Mouse (Mus musculus) forebrain, embryonic 16.5 days (tissue): ENCODE data around the gene Stxbp1. TPM values are rescaled to one million over a fixed set of nuclear protein-coding genes. Genes with fewer than 3 reads are reported as not detected.

Source experiments
- ATAC-seq: fragments of 200-750 bp; cut with Nextera tagmentation; 2 replicates; pipeline ENCODE4 v1.8.0; 2017; ENCODE audit warnings: mild to moderate bottlenecking, moderate library complexity
- H3K27ac ChIP-seq: fragments of 300-500 bp; sonication (generic); 2 replicates; pipeline ENCODE4 v1.5.1; 2014; ENCODE audit warnings: low read length, control low read depth
- H3K27me3 ChIP-seq: fragments of 300-500 bp; sonication (generic); replicated peaks from 2 replicates; pipeline ENCODE4 v1.6.1; 2014; ENCODE audit warnings: low read length; ENCODE audit not compliant: control insufficient read depth, insufficient read depth
- H3K36me3 ChIP-seq: fragments of 300-500 bp; sonication (generic); 2 replicates; pipeline ENCODE4 v1.6.1; 2014; ENCODE audit not compliant: control insufficient read depth, insufficient read depth
- H3K4me1 ChIP-seq: fragments of 300-500 bp; sonication (generic); replicated peaks from 2 replicates; pipeline ENCODE4 v1.6.1; 2014; ENCODE audit warnings: low read length; ENCODE audit not compliant: control insufficient read depth, insufficient read depth
- H3K4me2 ChIP-seq: fragments of 300-500 bp; sonication (generic); 2 replicates; pipeline ENCODE4 v1.6.1; 2014; ENCODE audit warnings: mild to moderate bottlenecking, low read length, control low read depth
- H3K4me3 ChIP-seq: fragments of 300-500 bp; sonication (generic); replicated peaks from 2 replicates; pipeline ENCODE4 v1.5.1; 2014; ENCODE audit warnings: mild to moderate bottlenecking, low read length, control low read depth
- H3K9ac ChIP-seq: fragments of 300-500 bp; sonication (generic); replicated peaks from 2 replicates; pipeline ENCODE4 v1.6.1; 2014; ENCODE audit warnings: low read depth, low read length, control low read depth
- H3K9me3 ChIP-seq: fragments of 300-500 bp; sonication (generic); 2 replicates; pipeline ENCODE4 v1.6.1; 2016; ENCODE audit warnings: low read length; ENCODE audit not compliant: control insufficient read depth
- WGBS: fragments of 180-500 bp; shearing (Covaris S2); extraction: QIAGEN DNeasy Blood & Tissue Kit; methylation state at CpG from one replicate; pipeline ENCODE4 v1.1.7; 2014; 5-methylcytosine and 5-hydroxymethylcytosine counted together
- polyA plus RNA-seq: library from polyadenylated mRNA; unstranded; fragments of >200 nt; fragmentation: Nextera tagmentation; extraction: Ambion mirVana; gene quantifications from 2 replicates; pipeline ENCODE4 v1.2.1, GENCODE M21; 2015

The Stxbp1 gene
- polyA plus RNA-seq, 1 experiment from 2014 or later, result 251 TPM

GRCm38 (mm10) chr2:32816946-32817581, 30.0 kb downstream of the Stxbp1 start:
- H3K9ac ChIP-seq, result no peak overlapping the region
- ATAC-seq, result peak; percentile 88
- H3K9me3 ChIP-seq, result no peaks in the 10 kb centered on the region
- H3K27ac ChIP-seq, result peak overlapping the region; percentile 87
- 49% methylated on average over 17 of the region's 17 CpGs for WGBS
- peaks cover 19% of the 10 kb centered on the region for H3K36me3 ChIP-seq
- H3K4me3 ChIP-seq, result no peak overlapping the region
- H3K27me3 ChIP-seq, result no peaks in the 10 kb centered on the region
- H3K4me1 ChIP-seq, result peaks cover 12% of the 10 kb centered on the region
- no peak overlapping the region for H3K4me2 ChIP-seq

DNA sequence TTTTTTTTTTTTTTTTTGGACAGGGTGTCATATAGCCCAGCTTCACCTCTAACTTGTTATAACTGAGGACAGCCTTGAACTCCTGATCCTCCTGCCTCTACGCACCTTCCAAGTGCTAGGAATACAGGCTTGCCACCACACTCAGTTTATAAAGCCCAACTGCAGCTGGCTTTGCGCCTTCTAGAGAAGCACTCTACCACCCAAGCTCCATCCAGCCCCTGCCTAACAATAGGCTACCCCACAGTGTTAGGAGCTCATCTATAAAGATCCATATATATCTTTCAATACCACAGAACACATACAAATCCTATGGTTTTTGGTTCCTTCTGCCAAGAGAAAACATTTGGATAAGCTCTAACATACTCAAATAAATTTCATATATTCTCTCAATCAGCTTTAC, 30.5 kb downstream of the Stxbp1 start:
- H3K9ac ChIP-seq, result no peak overlapping the region
- no peak overlapping the region for H3K4me2 ChIP-seq
- peaks cover 12% of the 10 kb centered on the region for H3K4me1 ChIP-seq
- no peaks in the 10 kb centered on the region for H3K27me3 ChIP-seq
- peak; percentile 66; the same call in 1 of the 2 replicates for ATAC-seq
- 60% methylated on average over 2 of the region's 2 CpGs for WGBS
- no peak overlapping the region for H3K4me3 ChIP-seq
- peak overlapping the region; percentile 87 for H3K27ac ChIP-seq
- no peaks in the 10 kb centered on the region for H3K9me3 ChIP-seq
- H3K36me3 ChIP-seq, result peaks cover 19% of the 10 kb centered on the region

DNA sequence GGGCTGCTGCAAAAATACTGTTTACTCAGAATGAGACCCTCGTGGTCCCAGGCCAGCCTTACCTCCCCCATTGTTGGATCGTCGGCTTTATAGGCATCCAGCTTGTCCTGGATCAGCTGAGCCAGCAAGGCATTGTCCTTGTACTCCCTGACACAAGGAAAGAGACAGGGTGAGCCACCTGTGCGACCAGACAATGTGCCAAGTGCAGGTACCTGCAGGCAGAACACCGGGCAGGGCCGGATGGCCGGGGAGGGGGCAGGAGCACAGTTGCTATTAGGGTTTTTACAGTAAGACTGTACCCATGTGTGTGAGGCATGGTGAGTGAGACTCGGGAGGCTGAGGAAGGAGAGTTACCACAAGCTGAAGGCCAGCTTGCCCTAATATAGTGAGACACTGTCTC, 35.1 kb downstream of the Stxbp1 start:
- no peak for ATAC-seq
- WGBS, result 87% methylated on average over 8 of the region's 8 CpGs
- Histone ChIP-seq H3K4me3 (no peak overlapping the region), H3K9ac (no peak overlapping the region), H3K27me3 (no peaks in the 10 kb centered on the region), H3K4me1 (peaks cover 4% of the 10 kb centered on the region), H3K9me3 (no peaks in the 10 kb centered on the region), H3K4me2 (no peak overlapping the region), H3K36me3 (peaks cover 18% of the 10 kb centered on the region), H3K27ac (no peak overlapping the region)

GRCm38 (mm10) chr2:32808816-32809566, 38.1 kb downstream of the Stxbp1 start:
- no peak overlapping the region for H3K4me3 ChIP-seq
- H3K4me1 ChIP-seq, result no peaks in the 10 kb centered on the region
- ATAC-seq, result no peak
- H3K27ac ChIP-seq, result no peak overlapping the region
- 96% methylated on average over 14 of the region's 14 CpGs for WGBS
- H3K36me3 ChIP-seq, result peaks cover 22% of the 10 kb centered on the region
- no peak overlapping the region for H3K4me2 ChIP-seq
- H3K9ac ChIP-seq, result no peak overlapping the region
- no peaks in the 10 kb centered on the region for H3K9me3 ChIP-seq
- no peaks in the 10 kb centered on the region for H3K27me3 ChIP-seq

GRCm38 (mm10) chr2:32798251-32798962, 48.6 kb downstream of the Stxbp1 start:
- peaks cover 29% of the 10 kb centered on the region for H3K36me3 ChIP-seq
- no peak for ATAC-seq
- H3K9ac ChIP-seq, result no peak overlapping the region
- no peak overlapping the region for H3K4me2 ChIP-seq
- no peaks in the 10 kb centered on the region for H3K27me3 ChIP-seq
- H3K4me1 ChIP-seq, result no peaks in the 10 kb centered on the region
- no peak overlapping the region for H3K4me3 ChIP-seq
- 82% methylated on average over 10 of the region's 10 CpGs for WGBS
- no peak overlapping the region for H3K27ac ChIP-seq
- H3K9me3 ChIP-seq, result no peaks in the 10 kb centered on the region

- Histone ChIP-seq H3K36me3 (peaks cover 24% of the 10 kb centered on the region), H3K27ac (no peak overlapping the region), H3K9me3 (no peaks in the 10 kb centered on the region), H3K4me3 (no peak overlapping the region), H3K4me1 (no peaks in the 10 kb centered on the region), H3K27me3 (no peaks in the 10 kb centered on the region), H3K4me2 (no peak overlapping the region), H3K9ac (no peak overlapping the region)
- WGBS, result 83% methylated on average over 13 of the region's 13 CpGs
- ATAC-seq, result no peak
Observed at GRCm38 (mm10) chr2:32795748-32796418, 51.2 kb downstream of the Stxbp1 start.

DNA sequence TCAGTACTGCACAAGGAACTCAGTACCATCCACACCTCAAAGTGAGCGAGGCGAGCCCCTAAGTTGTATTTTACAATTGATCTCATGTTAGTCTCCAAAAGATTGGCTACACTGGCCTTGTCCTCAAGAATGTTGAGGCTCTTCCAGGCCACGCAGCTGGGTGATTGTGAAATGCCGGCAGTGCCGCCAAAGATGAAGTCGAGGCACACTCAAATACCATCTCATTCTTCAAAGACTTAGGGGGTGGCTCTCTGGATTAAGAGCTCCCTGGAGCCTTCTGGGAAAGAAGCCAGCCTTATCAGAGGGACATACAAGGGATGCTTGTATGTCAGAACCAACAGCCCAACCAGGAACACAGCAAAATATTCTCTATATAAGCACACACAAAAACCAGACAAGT, 55.7 kb downstream of the Stxbp1 start:
- Histone ChIP-seq H3K4me2 (no peak overlapping the region), H3K4me3 (no peak overlapping the region), H3K36me3 (peaks cover 6% of the 10 kb centered on the region; the same call in 1 of the 2 replicates), H3K27me3 (no peaks in the 10 kb centered on the region), H3K9me3 (no peaks in the 10 kb centered on the region), H3K9ac (no peak overlapping the region), H3K4me1 (no peaks in the 10 kb centered on the region), H3K27ac (no peak overlapping the region)
- ATAC-seq, result no peak
- 63% methylated on average over 6 of the region's 6 CpGs for WGBS

GRCm38 (mm10) chr2:32788581-32788980, 58.5 kb downstream of the Stxbp1 start:
- H3K4me2 ChIP-seq, result no peak overlapping the region
- H3K36me3 ChIP-seq, result peaks cover 2% of the 10 kb centered on the region; the same call in 1 of the 2 replicates
- H3K27ac ChIP-seq, result no peak overlapping the region
- ATAC-seq, result no peak
- no peaks in the 10 kb centered on the region for H3K27me3 ChIP-seq
- H3K9ac ChIP-seq, result no peak overlapping the region
- no peaks in the 10 kb centered on the region for H3K9me3 ChIP-seq
- no peaks in the 10 kb centered on the region for H3K4me1 ChIP-seq
- WGBS, result 79% methylated on average over 2 of the region's 2 CpGs
- H3K4me3 ChIP-seq, result no peak overlapping the region

DNA sequence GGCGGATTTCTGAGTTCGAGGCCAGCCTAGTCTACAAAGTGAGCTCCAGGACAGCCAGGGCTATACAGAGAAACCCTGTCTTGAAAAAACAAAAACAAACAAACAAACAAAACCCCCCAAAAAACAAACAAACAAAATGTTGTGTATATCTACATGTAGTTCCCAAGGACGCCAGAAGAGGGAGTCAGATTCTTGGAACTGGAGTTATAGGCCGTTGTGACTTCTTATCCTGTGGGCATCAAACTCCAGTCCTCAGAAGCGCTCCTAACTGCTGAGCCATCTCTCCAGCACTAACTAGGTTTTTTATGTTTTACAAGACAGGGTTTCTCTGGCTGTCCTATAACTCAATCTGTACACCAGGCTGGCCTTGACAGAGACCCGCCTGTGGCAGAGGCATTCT, 59.9 kb downstream of the Stxbp1 start:
- Histone ChIP-seq H3K4me1 (no peaks in the 10 kb centered on the region), H3K4me3 (no peak overlapping the region), H3K9me3 (no peaks in the 10 kb centered on the region), H3K27ac (no peak overlapping the region), H3K9ac (no peak overlapping the region), H3K36me3 (peaks cover 2% of the 10 kb centered on the region; the same call in 1 of the 2 replicates), H3K4me2 (no peak overlapping the region), H3K27me3 (no peaks in the 10 kb centered on the region)
- 72% methylated on average over 6 of the region's 6 CpGs for WGBS
- ATAC-seq, result no peak
